9 mouse cellular contexts compared by ENCODE assay signal in genomic region chr10:69212542-69213440, GRCm38 (mm10). TPM values are rescaled to one million over a fixed set of nuclear protein-coding genes. Genes with fewer than 3 reads are reported as not detected.
DNase-seq lines count a peak whose midpoint lies in the region; ATAC-seq and TF ChIP-seq lines count a peak whose summit lies in the region.
"Had no signal": no experiment of that assay in that cellular context is flagged by ENCODE, and none has a peak within 500 bp of the region (broad histone marks: within the 10 kb centered on the region; RNA-seq: fewer than 3 reads in every experiment).

Gene A930033H14Rik, minus strand, starts transcription at chr10:69213098.

- peaks cover 15% of the 10 kb centered on the region for H3K79me2 ChIP-seq in myocyte (ENCODE audit: control insufficient read depth, insufficient read depth)

- TF ChIP-seq POLR2A in myocyte (IDR thresholded peaks at IDR 0.05; ENCODE audit: insufficient read length, low read depth): peak; percentile 95

- peak within 1 kb of the TSS; percentile 91 for H3K4me2 ChIP-seq in heart, embryonic 14.5 days (ENCODE audit: low read length)
- peak within 1 kb of the TSS; percentile 82 for H3K4me2 ChIP-seq in liver, embryonic 12.5 days
- peak within 1 kb of the TSS; percentile 68 for H3K4me2 ChIP-seq in myocyte (ENCODE audit: low read depth)

- H3K36me3 ChIP-seq in forebrain, embryonic 10.5 days (replicated peaks): peaks cover 27% of the 10 kb centered on the region
- H3K36me3 ChIP-seq in heart, embryonic 14.5 days (ENCODE audit: control insufficient read depth, insufficient read depth, low read length): peaks cover 20% of the 10 kb centered on the region
- H3K36me3 ChIP-seq in liver, embryonic 12.5 days: peaks cover 20% of the 10 kb centered on the region
- peaks cover 21% of the 10 kb centered on the region for H3K36me3 ChIP-seq in myocyte (ENCODE audit: control insufficient read depth, insufficient read depth)
- H3K36me3 ChIP-seq: G1E had no signal

- H3K9me3 ChIP-seq in forebrain, embryonic 10.5 days: peaks cover 4% of the 10 kb centered on the region; the same call in 1 of the 2 replicates
- peaks cover 3% of the 10 kb centered on the region; the same call in 1 of the 2 replicates for H3K9me3 ChIP-seq in heart, embryonic 14.5 days (ENCODE audit: control insufficient read depth, low read length)
- H3K9me3 ChIP-seq in liver, embryonic 12.5 days (replicated peaks): no peaks in the 10 kb centered on the region

- WGBS in forebrain, embryonic 10.5 days: under 1% methylated on average over 84 of the region's 84 CpGs
- WGBS in heart, embryonic 14.5 days: under 1% methylated on average over 83 of the region's 84 CpGs
- WGBS in liver, embryonic 12.5 days (ENCODE audit: insufficient replicate concordance): under 1% methylated on average over 81 of the region's 84 CpGs

- peak; percentile 81 for DNase-seq in 3T3-L1 (ENCODE audit: low read depth, low spot score)
- peak; percentile 86 for DNase-seq in brain, adult 2 months (ENCODE audit: low read depth, low spot score)
- peak; percentile 80 for DNase-seq in forebrain, embryonic 10.5 days (ENCODE audit: extremely low spot score, low spot score)
- DNase-seq in kidney, postnatal 14 days: peak; percentile 89
- DNase-seq in spleen, postnatal 36 days (ENCODE audit: low spot score in 2 of 2): peak; percentile 69 to 75

- H3K4me1 ChIP-seq in forebrain, embryonic 10.5 days: peaks cover 28% of the 10 kb centered on the region
- peaks cover 2 to 15% of the 10 kb centered on the region in 2 experiments for H3K4me1 ChIP-seq in heart, embryonic 14.5 days (ENCODE audit: control insufficient read depth in 2 of 2, insufficient read depth in 2 of 2, low read length in 2 of 2)
- peaks cover 31% of the 10 kb centered on the region for H3K4me1 ChIP-seq in liver, embryonic 12.5 days

- peak within 1 kb of the TSS; percentile 98 for H3K9ac ChIP-seq in heart, embryonic 14.5 days (ENCODE audit: low read length)
- peak within 1 kb of the TSS; percentile 66 for H3K9ac ChIP-seq in liver, embryonic 12.5 days

- no peaks in the 10 kb centered on the region for H3K27me3 ChIP-seq in forebrain, embryonic 10.5 days (ENCODE audit: poor library complexity, severe bottlenecking)
- no peaks in the 10 kb centered on the region for H3K27me3 ChIP-seq in heart, embryonic 14.5 days (ENCODE audit: control insufficient read depth, insufficient read depth, low read length)
- peaks cover 43% of the 10 kb centered on the region for H3K27me3 ChIP-seq in liver, embryonic 12.5 days (replicated peaks)
- H3K27me3 ChIP-seq in myocyte (ENCODE audit: control insufficient read depth, insufficient read depth, insufficient read length): no peaks in the 10 kb centered on the region

- H3ac ChIP-seq in myocyte (ENCODE audit: control insufficient read depth, insufficient read length): peak within 1 kb of the TSS; percentile 57

- ATAC-seq in heart, embryonic 14.5 days (ENCODE audit: insufficient number of reproducible peaks, insufficient read depth, low FRiP score, low read depth): peak; percentile 92
- ATAC-seq in liver, embryonic 12.5 days: peak; percentile 80

- H3K4me3 ChIP-seq in forebrain, embryonic 10.5 days: peak within 1 kb of the TSS; percentile 88
- peak within 1 kb of the TSS; percentile 80 to 93 for H3K4me3 ChIP-seq in heart, embryonic 14.5 days (ENCODE audit: control insufficient read depth in 1 of 2, insufficient read depth in 1 of 2, low read depth in 1 of 2, low read length in 2 of 2)
- H3K4me3 ChIP-seq in liver, embryonic 12.5 days: peak within 1 kb of the TSS; percentile 64
- H3K4me3 ChIP-seq in myocyte: peak within 1 kb of the TSS; percentile 65

- H3K27ac ChIP-seq in forebrain, embryonic 10.5 days: peak within 1 kb of the TSS; percentile 97
- H3K27ac ChIP-seq in heart, embryonic 14.5 days (replicated peaks in 1 of 2; ENCODE audit: control insufficient read depth in 1 of 2, insufficient read depth in 1 of 2, low read depth in 2 of 2, low read length in 2 of 2): peak within 1 kb of the TSS; percentile 96 to 100
- H3K27ac ChIP-seq in liver, embryonic 12.5 days: peak within 1 kb of the TSS; percentile 85

TF ChIP-seq in myocyte, 11 proteins besides CTCF, POLR2A, EP300 and RAD21:
- TF ChIP-seq MYOD1 (IDR thresholded peaks at IDR 0.05; ENCODE audit: control insufficient read depth in 1 of 3, insufficient read length in 2 of 3, low read depth in 2 of 3): peak in 2 of 3 experiments; percentile 1 to 63
- no peak for TF ChIP-seq TCF3 (IDR thresholded peaks at IDR 0.05; ENCODE audit: insufficient read length, low read depth)
- TF ChIP-seq MYOG (IDR thresholded peaks at IDR 0.05; ENCODE audit: control insufficient read depth in 1 of 3, insufficient read depth in 1 of 3, insufficient read length in 2 of 3, low read depth in 2 of 3): peak in 1 of 3 experiments; percentile 60
- TF ChIP-seq USF1 (IDR thresholded peaks at IDR 0.05; ENCODE audit: low read depth): no peak
- TF ChIP-seq CEBPB (IDR thresholded peaks at IDR 0.05; ENCODE audit: insufficient read depth, poor library complexity, severe bottlenecking): no peak
- no peak for TF ChIP-seq MAX (IDR thresholded peaks at IDR 0.05; ENCODE audit: low read depth)
- peak; percentile 82 for TF ChIP-seq POLR2AphosphoS2 (IDR thresholded peaks at IDR 0.05; ENCODE audit: insufficient read length, low read depth)
- TF ChIP-seq SRF (IDR thresholded peaks at IDR 0.05; ENCODE audit: control insufficient read depth, insufficient read length, low read depth): peak; percentile 33
- no peak for TF ChIP-seq TCF12 (IDR thresholded peaks at IDR 0.05; ENCODE audit: insufficient read depth, poor library complexity, severe bottlenecking)
- peak; percentile 28 for TF ChIP-seq REST (IDR thresholded peaks at IDR 0.05; ENCODE audit: insufficient read depth, insufficient read length)
- TF ChIP-seq E2F4 (IDR thresholded peaks at IDR 0.05; ENCODE audit: insufficient read depth): peak; percentile 16
TF ChIP-seq in myocyte: peak in this region for 6.

RNA-seq across cellular contexts. Expression of gene A930033H14Rik, which starts in this region (rescaled TPM):
- polyA plus RNA-seq in forebrain, embryonic 10.5 days (2016; fragmentation: Nextera tagmentation; extraction: Ambion mirVana): 0.98 and 1.2 TPM in 2 replicates
- polyA plus RNA-seq in heart, embryonic 14.5 days (2014; fragmentation: Nextera tagmentation; extraction: Ambion mirVana): 2.4 and 2.6 TPM in 2 replicates
- polyA plus RNA-seq in liver, embryonic 12.5 days (2016; fragmentation: Nextera tagmentation; extraction: Ambion mirVana): 0.81 TPM in 2 replicates
- 1.9 TPM for polyA plus RNA-seq in myocyte (2012; fragmentation: generic; extraction: Trizol)
- polyA plus RNA-seq: G1E had no signal

Comparison
In these comparisons a context has a peak if more than half of its experiments do, and no peak if none do; other contexts are left out.
1. Peak in every context shown above with its lines: DNase-seq, ATAC-seq, H3K4me3 ChIP-seq and H3K27ac ChIP-seq.
2. Peak in ATAC-seq, H3K4me3 ChIP-seq, H3K27ac ChIP-seq, H3K9ac ChIP-seq and H3K4me2 ChIP-seq in liver, embryonic 12.5 days; RNA of the gene not detected or under 1 TPM.